Mouse (Mus musculus) sigmoid colon, adult 10 weeks (tissue): ENCODE data around the gene Fancl. TPM values are rescaled to one million over a fixed set of nuclear protein-coding genes. Genes with fewer than 3 reads are reported as not detected.

Experiments
- polyA plus RNA-seq: library from polyadenylated mRNA; stranded (reverse); fragments of 350-450 nt; fragmentation: Illumina TruSeq; extraction: RNeasy Lipid Tissue Mini Kit (QIAGEN cat#74804); gene quantifications from one replicate; pipeline ENCODE4 v1.2.3, GENCODE M21; 2014; ENCODE audit warnings: low read depth, low replicate concordance

The Fancl gene
- 15.2 TPM for polyA plus RNA-seq

GRCm38 (mm10) chr11:26385971-26386370, at the start of gene Fancl:
Gene Fancl, plus strand, starts transcription at chr11:26386135.

Other genes with a start within 250 kb of the Fancl start
- gene 5730522E02Rik, start 175.4 kb upstream of the Fancl start, polyA plus RNA-seq: 1.7 TPM
- not detected for gene Gm6899, start 207.1 kb downstream of the Fancl start, polyA plus RNA-seq
- 46.8 TPM for gene Vrk2, start 207.9 kb downstream of the Fancl start, polyA plus RNA-seq